Mouse (Mus musculus) erythroblast, embryonic 14.5 days (primary cell): ENCODE measurements around the gene Erlec1.

Experiments used
- GATA1 ChIP-seq: IDR thresholded peaks from 2 replicates; pipeline ENCODE4 v1.6.1; 2012; ENCODE audit warnings: low read length, inconsistent platforms, mixed read lengths
- TAL1 ChIP-seq: IDR thresholded peaks from 3 replicates; pipeline ENCODE4 v1.6.1; 2012; ENCODE audit warnings: low read length, inconsistent platforms, mixed read lengths

- TF ChIP-seq GATA1 = no peak
- TF ChIP-seq TAL1 = no peak
These were observed 68.8 kb downstream of the Erlec1 start, which contains the start of the genes Gpr75 and Asb3 for GRCm38 (mm10) chr11:30885171-30885871.
